Mouse (Mus musculus) liver, adult (tissue): ENCODE data around the gene Comt.

Source experiments
- GATA4 ChIP-seq: IDR thresholded peaks from 2 replicates; pipeline ENCODE4 v1.6.1; 2014; ENCODE audit warnings: mild to moderate bottlenecking, low read length; ENCODE audit not compliant: insufficient replicate concordance

Gene Comt

DNA sequence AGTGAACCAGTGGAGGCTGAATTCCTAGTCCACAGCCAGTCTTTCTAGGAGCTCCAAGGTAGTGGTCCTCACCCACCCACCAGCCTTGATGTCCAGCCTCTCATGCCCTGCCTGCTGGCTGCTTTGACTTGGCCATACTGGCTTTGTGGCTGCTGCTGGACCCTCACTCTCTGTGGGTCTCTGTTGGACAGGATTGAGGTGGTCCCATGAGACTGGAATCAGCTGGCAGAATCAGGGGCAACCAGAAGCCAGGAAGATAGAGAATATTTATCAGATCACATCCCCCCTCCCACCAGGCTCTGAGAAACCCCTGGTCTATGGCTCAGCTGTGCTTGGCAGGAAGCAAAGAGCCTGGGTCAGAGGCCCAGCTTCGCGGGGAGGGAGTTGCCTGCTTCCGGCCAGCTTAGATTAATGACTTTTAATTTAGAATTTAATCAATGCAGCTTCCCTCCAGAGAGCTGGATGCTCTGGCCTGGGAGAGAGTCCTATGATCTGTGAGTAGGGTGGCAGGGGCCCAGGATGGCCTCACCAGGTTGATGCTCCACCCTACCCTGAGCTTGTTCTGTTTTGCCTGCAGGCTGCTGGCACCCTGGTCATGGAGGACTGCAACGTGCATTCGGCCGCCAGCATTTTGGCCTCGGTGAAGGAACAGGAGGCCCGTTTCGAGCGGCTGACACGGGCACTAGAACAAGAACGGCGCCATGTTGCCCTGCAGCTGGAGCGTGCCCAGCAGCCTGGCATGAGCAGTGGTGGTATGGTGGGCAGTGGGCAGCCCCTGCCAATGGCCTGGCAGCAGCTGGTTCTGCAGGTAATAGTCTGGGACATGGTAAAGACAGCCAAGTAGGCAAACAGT is 37.8 kb downstream of the Comt start:
- TF ChIP-seq GATA4 = no peak

DNA sequence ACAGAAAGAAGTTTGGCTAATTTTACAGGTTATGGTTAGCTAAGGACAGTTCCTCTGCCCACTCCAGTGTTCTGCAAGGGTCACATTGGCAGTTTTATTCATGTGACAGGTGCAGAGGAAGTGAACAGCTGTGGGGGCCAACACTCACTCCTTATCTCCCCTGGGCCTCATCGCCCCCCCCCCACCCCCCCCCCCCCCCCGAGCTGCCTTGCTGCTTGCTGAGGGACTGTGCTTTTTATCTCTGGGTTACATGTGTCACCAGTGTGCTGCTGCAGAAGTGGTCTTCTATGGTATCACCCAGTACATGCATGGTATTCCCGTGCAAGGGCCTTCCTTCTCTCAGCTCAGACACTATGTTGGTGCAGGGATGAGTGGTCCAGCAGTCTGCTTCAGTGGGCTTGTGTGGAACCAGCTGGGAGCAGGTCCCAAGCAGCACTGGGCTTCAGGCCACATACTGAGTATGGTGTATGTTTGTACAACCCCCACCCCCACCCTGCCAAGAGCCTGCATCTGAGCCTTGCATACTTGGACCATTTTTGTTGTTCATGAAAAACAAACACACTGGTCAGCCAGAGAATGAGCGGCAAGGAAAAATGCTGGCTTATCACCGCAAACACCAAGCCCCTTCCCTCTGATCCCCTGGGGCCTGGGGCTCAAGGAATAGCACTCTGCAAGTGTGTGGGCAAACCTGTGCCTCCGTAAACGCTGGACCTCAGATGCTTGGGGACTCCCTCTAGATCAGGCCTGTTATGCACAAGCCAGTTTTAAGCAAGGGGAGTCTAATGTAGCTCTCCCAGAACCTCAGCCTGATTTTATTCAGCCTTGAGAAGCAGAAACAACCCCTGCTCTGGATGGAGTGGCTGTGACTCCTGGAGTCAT is 38.7 kb downstream of the Comt start:
- TF ChIP-seq GATA4 = no peak

DNA sequence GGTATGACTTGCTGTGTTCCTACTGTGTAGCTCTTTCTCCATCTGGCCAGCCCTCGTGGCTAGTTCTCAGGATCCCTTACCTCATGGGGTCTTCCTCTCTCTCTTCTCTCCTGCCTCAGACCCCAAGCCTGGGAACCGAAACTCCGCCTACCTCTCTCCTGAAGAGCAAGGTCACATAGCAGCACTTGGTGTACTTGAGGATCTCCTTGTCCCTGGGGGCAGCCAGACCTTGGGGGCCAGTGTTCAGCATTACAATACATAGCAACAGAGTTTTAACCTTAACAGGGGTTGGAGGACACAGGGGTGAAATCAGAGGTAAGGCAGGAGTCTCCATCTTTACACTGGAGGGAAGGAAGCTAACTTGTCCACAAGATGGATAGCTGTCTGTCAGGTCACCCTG is 39.7 kb downstream of the Comt start:
- no peak for TF ChIP-seq GATA4

DNA sequence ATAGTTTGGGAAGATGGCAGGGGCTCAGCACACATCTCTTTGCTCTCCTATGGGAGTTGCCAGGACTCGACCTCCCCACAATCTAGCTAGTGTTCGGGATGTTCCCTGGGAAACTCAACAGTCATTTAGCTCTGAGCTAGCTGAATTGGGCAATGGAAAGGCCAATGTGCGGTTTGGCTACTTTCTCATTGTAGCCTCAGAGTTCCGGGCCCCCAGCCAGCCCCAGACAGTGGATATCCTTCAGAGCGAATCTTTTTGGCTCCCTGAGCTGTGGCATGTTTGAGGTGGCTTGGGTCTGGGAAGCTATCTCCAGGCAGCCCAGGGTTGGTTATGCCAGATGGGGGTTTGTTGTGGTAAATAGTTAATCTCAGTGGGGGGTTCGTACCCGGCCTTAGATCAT is 40.2 kb downstream of the Comt start:
- TF ChIP-seq GATA4 = no peak; the same call in 1 of the 2 replicates

DNA sequence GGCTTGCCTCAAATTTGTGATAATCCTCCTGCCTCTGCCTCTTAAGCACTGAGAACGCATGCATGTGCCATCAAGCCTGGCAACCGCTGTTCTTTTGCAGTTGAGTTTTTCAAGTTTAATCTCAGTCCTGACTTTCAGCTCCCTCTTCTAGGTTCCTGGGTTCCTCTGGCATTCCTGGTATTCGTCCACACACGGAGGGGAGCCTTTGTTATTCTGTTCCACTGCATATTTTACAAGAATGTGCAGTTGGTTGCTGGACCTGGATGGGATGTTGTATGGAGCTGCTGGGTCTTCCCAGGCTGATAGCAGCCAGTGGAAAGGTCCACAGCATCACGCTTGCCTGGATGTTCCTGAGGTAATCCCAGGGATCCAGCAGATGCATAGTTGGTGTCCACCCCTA is 41.2 kb downstream of the Comt start:
- no peak for TF ChIP-seq GATA4

DNA sequence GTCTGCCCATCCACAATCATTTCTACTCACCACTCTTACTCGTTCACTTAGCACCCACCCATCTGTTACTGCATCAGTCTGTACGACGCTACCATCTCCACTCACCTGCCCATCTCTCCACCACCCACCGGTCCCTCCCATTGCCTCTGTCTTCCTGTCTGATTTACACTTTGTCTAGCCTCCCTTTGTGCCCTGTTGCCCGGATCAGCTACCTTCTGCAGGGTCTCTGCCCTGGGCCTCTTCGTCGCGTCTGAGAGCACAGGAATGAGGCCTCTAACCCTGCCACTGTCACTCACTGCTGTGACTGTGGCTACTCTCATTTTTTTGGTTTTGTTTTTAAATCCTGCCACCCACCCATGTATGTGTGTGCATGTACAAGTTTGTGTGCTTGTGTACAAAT is 42.0 kb downstream of the Comt start:
- TF ChIP-seq GATA4 = no peak

DNA sequence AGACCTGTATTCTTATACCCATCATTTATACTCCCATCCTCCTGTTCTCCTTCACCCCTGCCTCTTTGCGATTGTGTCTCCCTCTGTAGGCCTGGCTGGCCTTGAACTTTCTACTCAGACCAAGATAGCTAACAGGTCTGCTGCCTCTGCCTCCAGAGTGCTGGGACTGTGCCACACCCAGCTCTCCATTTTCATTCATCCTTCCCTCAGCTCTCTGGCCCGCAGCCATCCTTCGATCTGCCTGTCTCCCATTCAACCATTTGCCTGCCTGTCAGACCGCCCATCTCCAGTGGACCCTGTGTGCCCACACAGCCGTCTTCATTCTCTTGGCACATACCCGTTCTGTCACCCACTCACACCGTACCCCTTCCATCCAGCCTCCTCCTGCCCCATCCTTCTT is 42.4 kb downstream of the Comt start:
- no peak for TF ChIP-seq GATA4

DNA sequence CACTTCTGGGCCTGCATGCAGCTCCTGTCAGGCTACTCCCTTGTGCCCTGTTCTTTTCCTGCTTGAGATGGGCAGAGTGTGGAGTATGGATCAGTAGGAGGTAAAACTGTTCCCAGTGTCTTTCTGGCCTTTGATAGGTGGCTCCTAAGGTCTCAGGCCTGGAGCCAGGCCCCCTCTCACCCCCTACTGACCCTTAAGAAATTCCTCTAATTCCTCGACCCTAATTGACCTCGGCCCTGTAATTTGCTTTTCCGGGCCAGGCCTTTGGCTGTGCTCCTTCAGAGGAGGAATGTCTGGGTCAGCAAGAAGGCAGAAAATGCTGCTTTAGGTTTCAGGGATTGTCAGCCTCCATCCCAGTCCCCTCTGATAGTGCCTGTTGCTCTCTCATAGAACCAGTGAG is 42.9 kb downstream of the Comt start:
- TF ChIP-seq GATA4 = no peak

DNA sequence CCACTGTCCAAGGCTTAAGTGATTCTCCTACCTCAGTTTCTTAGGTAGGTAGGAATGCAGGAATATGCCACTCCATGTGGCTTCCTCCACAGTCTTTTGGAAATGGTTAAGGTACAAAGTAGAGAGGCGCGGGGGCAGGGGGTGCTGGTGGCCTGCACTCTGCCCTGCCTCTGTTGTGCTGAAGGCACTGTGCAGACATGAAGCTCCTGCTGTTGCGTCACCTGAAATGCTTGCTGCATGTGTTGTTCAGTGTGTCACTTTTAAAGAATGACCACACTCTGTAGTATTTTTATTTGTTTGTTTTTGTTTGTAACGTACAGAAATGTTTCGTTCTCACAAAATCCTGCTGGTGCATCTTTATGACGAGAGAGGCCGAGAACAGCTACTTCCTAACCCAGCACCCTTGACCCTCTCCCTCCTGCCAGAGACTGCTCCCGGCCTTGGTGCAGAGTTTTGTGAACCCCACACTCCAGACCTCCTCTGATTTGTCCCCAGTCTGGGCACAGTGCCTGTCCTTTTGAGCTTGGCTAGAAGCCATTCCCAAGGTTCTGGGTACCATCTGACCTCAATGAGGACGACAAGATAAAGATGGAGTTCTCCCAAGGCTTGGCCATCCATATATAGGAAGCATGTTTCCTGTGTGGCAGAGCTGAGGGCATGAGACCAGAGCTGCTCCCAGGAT is 43.5 kb downstream of the Comt start:
- TF ChIP-seq GATA4 = no peak

DNA sequence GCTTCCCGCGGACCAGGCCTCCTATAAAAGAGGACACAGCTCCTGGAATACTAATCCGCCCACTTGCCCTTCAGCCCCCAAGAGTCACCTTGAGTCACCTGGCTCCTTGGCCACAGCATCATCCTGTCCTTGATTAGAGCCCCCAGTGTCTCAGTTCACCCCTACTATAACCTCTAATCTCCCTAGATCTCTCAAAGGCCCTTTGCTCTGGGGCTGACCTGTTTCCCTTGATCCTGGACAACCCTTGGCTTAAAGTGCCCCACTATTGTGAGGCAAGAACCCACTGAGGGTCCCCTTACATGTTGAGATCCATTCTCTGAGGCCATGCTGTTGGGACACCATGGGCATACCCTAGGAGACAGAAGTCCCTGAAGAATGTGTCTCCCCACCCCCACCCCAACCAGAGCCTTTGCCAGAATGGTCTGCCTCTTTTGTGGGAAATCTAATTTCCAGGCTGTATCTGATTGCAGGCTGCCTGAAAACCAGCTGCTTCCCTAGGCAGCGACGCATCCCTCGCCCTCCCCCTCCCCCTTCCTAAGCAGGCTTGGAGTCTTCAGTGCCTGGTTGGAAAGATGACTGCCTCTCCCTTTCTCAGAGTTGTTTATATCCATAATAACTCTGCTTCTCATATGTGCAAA is 44.9 kb downstream of the Comt start:
- no peak for TF ChIP-seq GATA4

DNA sequence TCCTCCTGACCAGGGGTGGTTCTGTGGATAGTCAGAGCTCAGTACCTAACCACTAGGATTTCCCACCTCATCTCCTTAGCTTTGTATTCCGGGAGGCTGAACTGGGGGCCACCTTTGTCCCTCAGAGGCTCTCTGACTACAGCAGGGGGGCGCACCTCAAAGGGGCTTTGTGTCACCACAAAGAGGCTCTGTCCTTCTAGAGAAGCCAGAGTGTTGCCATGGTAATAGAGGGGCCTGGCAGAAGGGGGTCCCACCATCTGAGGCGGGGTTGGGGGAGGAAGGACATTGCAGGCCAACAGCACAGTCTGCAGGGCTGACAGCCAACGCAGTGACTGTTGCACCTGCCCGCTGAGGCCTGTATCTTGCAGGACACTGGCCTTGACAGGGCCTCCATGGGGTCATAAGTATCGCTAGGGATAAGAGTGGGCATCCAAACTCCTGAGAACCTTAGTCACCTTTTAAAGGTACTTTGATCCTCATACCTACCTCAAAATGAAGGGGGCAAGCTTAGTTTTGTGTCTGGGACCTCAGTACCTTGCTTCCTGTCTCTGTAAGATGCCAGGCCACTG is 46.1 kb downstream of the Comt start:
- no peak for TF ChIP-seq GATA4

DNA sequence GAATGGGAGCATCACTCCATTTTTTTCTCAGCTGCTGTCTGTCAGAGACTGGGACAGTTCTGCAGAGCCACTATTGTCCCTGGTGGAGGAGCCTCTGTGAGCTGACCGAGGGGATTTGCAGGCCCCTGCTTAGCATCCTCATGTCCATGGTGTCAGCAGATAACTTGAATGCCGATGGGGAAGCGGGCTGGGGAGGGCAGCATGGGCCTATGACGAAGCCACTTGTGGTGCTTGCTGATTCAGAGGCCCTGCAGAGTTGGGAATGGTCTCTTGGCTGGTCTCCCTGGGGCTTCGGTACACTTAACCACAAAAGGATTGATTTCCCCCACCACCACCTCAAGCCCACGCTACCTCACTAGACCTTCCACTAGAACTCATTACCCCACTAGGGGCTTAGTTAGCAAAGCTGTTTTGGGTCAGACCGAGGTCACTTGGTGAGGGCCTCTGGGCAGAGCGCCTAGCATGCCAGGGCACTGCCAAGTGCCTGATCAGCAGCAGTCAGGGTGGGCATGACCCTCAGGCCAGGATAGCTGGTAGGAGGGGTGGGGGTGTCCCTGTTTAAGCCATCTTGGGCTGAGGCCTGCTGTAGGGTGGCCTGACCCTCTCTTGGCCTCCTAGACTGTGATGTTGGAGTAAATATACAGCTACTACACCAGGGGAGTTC is 47.2 kb downstream of the Comt start:
- no peak for TF ChIP-seq GATA4

DNA sequence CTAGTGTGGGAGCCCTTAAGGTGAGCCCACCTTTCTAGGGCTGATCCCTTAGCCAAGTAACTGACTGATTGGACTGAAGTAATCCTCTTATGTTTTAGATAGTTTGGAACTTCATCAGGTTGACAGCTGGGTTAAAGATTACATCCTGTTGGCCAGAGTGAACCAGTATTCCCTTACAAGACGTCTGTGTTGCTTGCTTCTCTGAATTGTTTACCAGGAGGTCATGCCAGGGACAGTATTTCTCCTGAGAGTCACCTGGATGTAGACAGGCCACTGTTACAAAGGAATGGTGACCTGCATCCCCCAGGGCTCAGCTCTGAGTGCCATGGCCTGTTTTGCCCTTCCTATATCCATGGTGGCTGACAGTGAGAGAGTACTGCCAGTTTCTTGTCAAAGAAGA is 48.2 kb downstream of the Comt start:
- TF ChIP-seq GATA4 = no peak

DNA sequence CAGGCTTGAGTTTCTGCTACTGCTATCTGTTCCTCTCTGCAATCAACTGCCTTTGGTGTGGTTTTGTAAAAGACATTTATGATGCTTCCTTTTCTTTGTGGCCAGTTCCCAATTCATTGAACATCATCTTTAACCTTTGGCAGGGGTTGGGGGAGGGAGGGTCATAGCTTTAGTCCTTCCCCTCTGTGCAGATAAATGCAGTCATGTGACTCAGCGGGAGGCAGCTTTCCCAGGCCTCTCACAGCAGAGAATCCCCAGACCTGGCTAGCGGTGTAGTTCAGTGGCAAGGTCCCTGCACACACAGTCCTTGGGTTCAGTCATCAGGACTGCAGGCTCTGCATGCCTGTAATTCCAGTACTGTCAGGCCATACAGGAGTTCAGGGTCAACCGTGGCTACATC is 49.4 kb downstream of the Comt start:
- no peak for TF ChIP-seq GATA4

DNA sequence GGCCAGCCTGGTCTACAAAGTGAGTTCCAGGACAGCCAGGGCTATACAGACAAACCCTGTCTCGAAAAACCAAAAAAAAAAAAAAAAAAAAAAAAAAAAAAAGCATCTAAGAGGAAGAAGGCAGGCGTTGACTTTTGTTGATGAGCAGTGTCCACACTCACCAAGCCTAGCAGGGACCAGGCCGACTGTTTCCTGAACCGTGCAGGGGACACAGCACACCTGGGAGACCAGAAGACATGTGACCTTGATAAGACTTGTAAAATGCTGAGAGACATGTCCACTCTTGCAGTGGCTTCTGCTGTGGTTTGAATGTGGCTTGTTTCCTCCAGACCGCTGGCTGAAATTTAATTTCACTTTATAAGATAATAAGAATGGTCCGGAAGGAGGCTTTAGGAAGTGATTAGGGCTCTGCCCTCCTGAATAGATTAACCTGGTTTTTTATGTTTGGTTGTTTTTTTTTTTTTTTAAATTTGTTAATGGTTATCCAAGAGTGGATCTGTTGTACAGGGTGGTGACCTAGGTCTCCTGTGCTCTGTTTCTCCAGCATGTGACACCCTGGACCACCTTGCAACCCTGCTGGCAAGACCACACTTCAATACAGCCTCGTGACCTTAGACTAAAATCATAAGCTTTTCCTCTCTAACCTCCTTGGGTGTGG is 50.2 kb downstream of the Comt start:
- no peak for TF ChIP-seq GATA4
